Mouse (Mus musculus) G1E (cell line): ENCODE measurements around the gene Prkag1. TPM values are rescaled to one million over a fixed set of nuclear protein-coding genes. Genes with fewer than 3 reads are reported as not detected.

Experiments
- ATAC-seq: 2 replicates; pipeline ENCODE4 v1.8.0; 2016; ENCODE audit warnings: mild to moderate bottlenecking; ENCODE audit not compliant: insufficient number of reproducible peaks, poor library complexity, low FRiP score, severe bottlenecking; ENCODE audit errors: extremely low read depth
- DNase-seq: peaks from one replicate; pipeline ENCODE4 v3.0.0; 2012; ENCODE audit warnings: low spot score
- H3K27me3 ChIP-seq: 2 replicates; pipeline ENCODE4 v1.6.1; 2012; ENCODE audit warnings: mild to moderate bottlenecking, low read length, inconsistent platforms; ENCODE audit not compliant: insufficient read depth
- H3K36me3 ChIP-seq: replicated peaks from 2 replicates; pipeline ENCODE3; 2012; ENCODE audit warnings: mild to moderate bottlenecking, inconsistent platforms
- H3K4me1 ChIP-seq: 2 replicates; pipeline ENCODE4 v1.6.1; 2012; ENCODE audit warnings: low read depth, low read length, inconsistent platforms, mixed read lengths; ENCODE audit not compliant: insufficient read depth
- H3K4me3 ChIP-seq: 2 replicates; pipeline ENCODE4 v1.5.1; 2012; ENCODE audit warnings: low read depth, mild to moderate bottlenecking, inconsistent platforms, low read length, moderate library complexity, mixed read lengths
- H3K9me3 ChIP-seq: replicated peaks from 2 replicates; pipeline ENCODE4 v1.6.1; 2012; ENCODE audit warnings: inconsistent platforms
- CTCF ChIP-seq: IDR thresholded peaks from 2 replicates; pipeline ENCODE4 v1.5.1; 2012; ENCODE audit warnings: low read depth, low read length, inconsistent platforms, mixed read lengths
- GATA1 ChIP-seq: IDR thresholded peaks from 2 replicates; pipeline ENCODE4 v1.6.1; 2012; ENCODE audit warnings: borderline replicate concordance, low read length, inconsistent platforms, mixed read lengths
- GATA2 ChIP-seq: IDR thresholded peaks from 2 replicates; pipeline ENCODE4 v1.6.1; 2012; ENCODE audit warnings: low read depth, low read length, inconsistent platforms, borderline replicate concordance
- POLR2AphosphoS5 ChIP-seq: IDR thresholded peaks from 2 replicates; pipeline ENCODE4 v1.6.1; 2012; ENCODE audit warnings: low read depth, low read length, inconsistent platforms; ENCODE audit not compliant: insufficient replicate concordance
- TAL1 ChIP-seq: conservative IDR thresholded peaks from 2 replicates; pipeline ENCODE4 v1.6.1; 2012; ENCODE audit warnings: low read depth, low read length, inconsistent platforms, mixed read lengths
- polyA plus RNA-seq: library from polyadenylated mRNA; stranded (reverse); fragments of >175 nt; gene quantifications from 2 replicates; pipeline ENCODE4 v1.2.3, GENCODE M21; 2012
- total RNA-seq, 2 experiments: library from RNA; stranded (forward) in 1 of 2; stranded (reverse) in 1 of 2; fragments of 200-1000 nt in 1 of 2; fragments of >200 nt in 1 of 2; fragmentation: Nextera tagmentation in 1 of 2; gene quantifications; 2 replicates each; pipeline ENCODE4 v1.2.3; 2014 to 2017

Prkag1 gene
- total and polyA plus RNA-seq, 3 experiments: 62.8 to 150 (median 106) TPM

DNA sequence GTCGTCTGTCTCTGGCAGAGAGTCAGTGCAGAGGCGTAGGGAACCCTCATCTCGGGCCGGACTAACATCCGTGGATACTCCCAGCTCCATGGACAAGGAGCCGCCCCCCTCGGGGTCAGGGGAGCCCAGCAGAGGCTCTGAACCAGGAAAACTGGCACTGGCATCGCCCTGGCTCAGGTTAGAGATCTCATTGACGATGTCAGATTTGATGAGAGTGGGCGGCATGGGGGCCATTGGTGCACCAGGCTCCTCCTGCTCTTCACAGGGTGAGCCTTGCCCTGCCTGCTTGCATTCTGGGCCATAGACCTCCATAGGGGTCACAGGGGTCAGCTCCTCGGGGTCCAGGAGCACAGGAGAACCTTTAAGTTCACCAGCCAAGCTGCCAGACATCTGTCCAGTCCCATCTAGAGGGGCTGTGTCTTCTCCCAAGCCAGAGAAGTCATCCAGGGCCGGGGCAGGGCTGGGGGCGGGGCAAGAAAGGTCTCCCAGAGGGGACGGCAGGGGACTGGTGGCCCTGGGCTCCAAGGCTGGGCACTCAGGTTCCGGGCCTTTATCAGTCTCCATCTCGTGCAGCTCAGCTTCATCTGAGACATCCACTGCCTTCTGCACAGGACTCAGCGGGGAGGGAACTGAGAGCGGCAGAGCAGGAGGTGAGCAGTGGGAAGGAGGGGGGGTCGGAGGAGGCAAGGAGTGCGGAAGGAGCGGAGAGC is 30.5 kb upstream of the Prkag1 start:
- ATAC-seq (no peak), DNase-seq (no peak)
- TF ChIP-seq GATA1 (no peak), CTCF (no peak), TAL1 (no peak), POLR2AphosphoS5 (no peak), GATA2 (no peak)
- H3K36me3 ChIP-seq: peaks cover 100% of the 10 kb centered on the region
- H3K27me3 ChIP-seq: no peaks in the 10 kb centered on the region; the same call in 1 of the 2 replicates
- H3K4me1 ChIP-seq: peaks cover 39% of the 10 kb centered on the region
- H3K4me3 ChIP-seq: no peak overlapping the region
- no peaks in the 10 kb centered on the region for H3K9me3 ChIP-seq

DNA sequence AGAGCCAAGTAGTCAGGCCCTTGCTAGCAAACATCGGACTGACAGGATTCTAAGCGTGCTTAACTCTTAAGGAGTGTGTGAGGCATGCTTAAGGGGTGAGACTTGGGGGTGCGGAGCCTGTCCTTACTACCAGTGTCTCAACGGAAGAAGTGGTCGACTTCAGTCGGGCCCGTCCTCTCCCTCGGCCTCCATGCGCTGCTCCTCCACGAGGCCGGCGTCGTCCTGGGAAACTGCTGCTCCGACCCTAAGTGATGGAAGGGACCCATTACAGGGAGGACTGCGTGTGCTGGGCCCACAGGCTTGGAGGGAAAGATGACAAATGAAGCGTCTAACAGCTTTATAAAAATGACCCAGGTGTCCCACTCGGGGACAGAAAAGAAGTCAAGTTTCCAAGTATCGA is 29.6 kb upstream of the Prkag1 start:
- Histone ChIP-seq H3K4me1 (peaks cover 32% of the 10 kb centered on the region), H3K4me3 (no peak overlapping the region), H3K36me3 (peaks cover 100% of the 10 kb centered on the region), H3K9me3 (no peaks in the 10 kb centered on the region), H3K27me3 (no peaks in the 10 kb centered on the region; the same call in 1 of the 2 replicates)
- ATAC-seq: no peak
- no peak for DNase-seq
- TF ChIP-seq POLR2AphosphoS5 (no peak), GATA2 (no peak), TAL1 (no peak), GATA1 (no peak), CTCF (no peak)

- no peak for DNase-seq
- no peak for TF ChIP-seq GATA1
- no peak for TF ChIP-seq GATA2
- TF ChIP-seq POLR2AphosphoS5: no peak
- TF ChIP-seq TAL1: no peak
- TF ChIP-seq CTCF: no peak
- Histone ChIP-seq H3K27me3 (no peaks in the 10 kb centered on the region), H3K9me3 (no peaks in the 10 kb centered on the region), H3K36me3 (peaks cover 100% of the 10 kb centered on the region), H3K4me3 (no peak overlapping the region; the same call in 1 of the 2 replicates), H3K4me1 (peaks cover 27% of the 10 kb centered on the region)
- ATAC-seq: no peak
Observed at GRCm38 (mm10) chr15:98859319-98860043, 28.2 kb upstream of the Prkag1 start.

DNA sequence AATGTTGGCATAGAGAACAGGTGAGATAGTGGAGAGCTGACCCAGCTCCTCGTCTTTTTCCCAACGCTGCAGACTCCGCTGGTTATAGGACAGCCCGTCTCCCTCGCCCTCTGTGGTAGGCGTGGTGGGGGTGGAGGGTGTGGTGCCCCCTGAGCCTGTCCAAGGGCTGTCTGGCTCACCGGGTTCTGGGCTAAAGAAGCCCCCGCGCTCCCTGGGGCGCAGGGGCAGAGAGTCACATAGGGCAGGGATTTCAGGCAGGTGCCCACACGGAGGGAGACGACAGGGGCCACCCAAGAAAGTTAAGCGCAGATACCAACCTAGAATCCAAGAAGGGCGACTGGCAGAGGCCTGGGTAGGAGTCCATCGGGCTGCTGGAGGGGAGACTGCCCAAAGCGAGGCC is 22.9 kb upstream of the Prkag1 start:
- H3K9me3 ChIP-seq: no peaks in the 10 kb centered on the region
- H3K36me3 ChIP-seq: peaks cover 100% of the 10 kb centered on the region
- H3K27me3 ChIP-seq: no peaks in the 10 kb centered on the region
- no peak overlapping the region for H3K4me3 ChIP-seq
- ATAC-seq (no peak), DNase-seq (no peak)
- H3K4me1 ChIP-seq: peaks cover 18% of the 10 kb centered on the region
- TF ChIP-seq POLR2AphosphoS5 (no peak), CTCF (no peak), TAL1 (no peak), GATA2 (no peak), GATA1 (no peak)

GRCm38 (mm10) chr15:98853161-98853937 is 22.0 kb upstream of the Prkag1 start:
- H3K4me1 ChIP-seq: peaks cover 22% of the 10 kb centered on the region
- ATAC-seq: no peak
- H3K9me3 ChIP-seq: no peaks in the 10 kb centered on the region
- no peaks in the 10 kb centered on the region for H3K27me3 ChIP-seq
- peaks cover 100% of the 10 kb centered on the region for H3K36me3 ChIP-seq
- no peak for TF ChIP-seq TAL1
- H3K4me3 ChIP-seq: no peak overlapping the region
- no peak for DNase-seq

DNA sequence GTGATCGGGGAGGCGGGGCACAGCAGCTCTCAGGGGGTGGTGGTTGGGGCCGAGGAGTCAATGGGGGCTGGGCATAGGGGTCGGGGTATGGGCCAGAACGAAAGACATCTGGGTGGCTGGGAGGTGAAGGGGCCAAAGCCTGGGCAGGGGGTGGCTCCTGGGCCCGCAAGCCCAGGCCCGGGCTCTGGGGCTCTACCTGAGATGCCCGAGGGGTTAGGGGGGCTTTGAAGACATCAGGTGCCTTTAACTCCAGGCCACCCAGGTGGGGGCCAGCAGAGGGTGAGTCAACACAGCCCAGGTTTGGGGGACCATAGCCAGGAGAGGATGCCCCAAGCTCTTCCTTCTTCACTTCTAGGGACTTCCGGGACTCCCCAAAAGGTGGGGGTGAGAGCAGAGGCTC is 21.4 kb upstream of the Prkag1 start:
- DNase-seq (no peak), ATAC-seq (no peak)
- Histone ChIP-seq H3K27me3 (no peaks in the 10 kb centered on the region), H3K4me1 (peaks cover 22% of the 10 kb centered on the region), H3K36me3 (peaks cover 100% of the 10 kb centered on the region), H3K4me3 (no peak overlapping the region), H3K9me3 (no peaks in the 10 kb centered on the region)
- TF ChIP-seq GATA1 (no peak), POLR2AphosphoS5 (no peak), CTCF (no peak), TAL1 (no peak), GATA2 (no peak)
